ENCODE assay signal across 9 mouse cellular contexts in genomic region chr8:126523060-126523574, GRCm38 (mm10). TPM values are rescaled to one million over a fixed set of nuclear protein-coding genes. Genes with fewer than 3 reads are reported as not detected.
DNase-seq lines count a peak whose midpoint lies in the region; ATAC-seq lines count a peak whose summit lies in the region.
"Had no signal": no experiment of that assay in that cellular context is flagged by ENCODE, and none has a peak within 500 bp of the region (broad histone marks: within the 10 kb centered on the region; RNA-seq: fewer than 3 reads in every experiment).

No protein-coding gene starts in this region.

- H3K4me3 ChIP-seq in heart, embryonic 12.5 days: no peak overlapping the region
- H3K4me3 ChIP-seq in heart, embryonic 11.5 days (ENCODE audit: low read depth, low read length): no peak overlapping the region
- H3K4me3 ChIP-seq in embryonic facial prominence, embryonic 15.5 days (replicated peaks): no peak overlapping the region
- H3K4me3 ChIP-seq in lung, embryonic 15.5 days: no peak overlapping the region
- H3K4me3 ChIP-seq: liver, embryonic 15.5 days had no signal

- H3K9me3 ChIP-seq in heart, embryonic 12.5 days (replicated peaks): no peaks in the 10 kb centered on the region
- H3K9me3 ChIP-seq in heart, embryonic 11.5 days (replicated peaks; ENCODE audit: control insufficient read depth, low read length): no peaks in the 10 kb centered on the region
- H3K9me3 ChIP-seq in embryonic facial prominence, embryonic 15.5 days (replicated peaks): no peaks in the 10 kb centered on the region
- no peaks in the 10 kb centered on the region for H3K9me3 ChIP-seq in lung, embryonic 15.5 days
- H3K9me3 ChIP-seq: liver, embryonic 15.5 days had no signal

- no peak overlapping the region for H3K9ac ChIP-seq in heart, embryonic 12.5 days
- no peak overlapping the region; the same call in 1 of the 2 replicates for H3K9ac ChIP-seq in heart, embryonic 11.5 days (ENCODE audit: low read depth, low read length)
- H3K9ac ChIP-seq in embryonic facial prominence, embryonic 15.5 days: no peak overlapping the region
- H3K9ac ChIP-seq in lung, embryonic 15.5 days: no peak overlapping the region
- H3K9ac ChIP-seq: liver, embryonic 15.5 days had no signal

- peak; percentile 92 for DNase-seq in NIH3T3 (ENCODE audit: low read depth)
- no peak for DNase-seq in urinary bladder, postnatal 10 days (ENCODE audit: low spot score)
- DNase-seq in cerebellum, adult 9-11 months: no peak
- no peak for DNase-seq in spleen, postnatal 14 days (ENCODE audit: low spot score in 2 of 2)

- 72% methylated on average over 11 of the region's 11 CpGs for WGBS in heart, embryonic 12.5 days
- WGBS in heart, embryonic 11.5 days (ENCODE audit: insufficient replicate concordance): 70% methylated on average over 11 of the region's 11 CpGs
- WGBS in embryonic facial prominence, embryonic 15.5 days: 34% methylated on average over 11 of the region's 11 CpGs
- WGBS in lung, embryonic 15.5 days: 57% methylated on average over 11 of the region's 11 CpGs

- peaks cover 49% of the 10 kb centered on the region for H3K4me1 ChIP-seq in heart, embryonic 12.5 days (replicated peaks)
- peaks cover 22% of the 10 kb centered on the region for H3K4me1 ChIP-seq in heart, embryonic 11.5 days (ENCODE audit: control insufficient read depth, insufficient read depth, low read length)
- peaks cover 44% of the 10 kb centered on the region for H3K4me1 ChIP-seq in embryonic facial prominence, embryonic 15.5 days
- peaks cover 48% of the 10 kb centered on the region for H3K4me1 ChIP-seq in lung, embryonic 15.5 days
- H3K4me1 ChIP-seq: liver, embryonic 15.5 days had no signal

- ATAC-seq in heart, embryonic 12.5 days (ENCODE audit: insufficient number of reproducible peaks, low FRiP score): no peak
- ATAC-seq in heart, embryonic 11.5 days (replicated peaks; ENCODE audit: insufficient number of reproducible peaks, low FRiP score, low TSS enrichment): no peak
- peak; percentile 31 for ATAC-seq in embryonic facial prominence, embryonic 15.5 days (ENCODE audit: insufficient number of reproducible peaks, low FRiP score, low TSS enrichment, low read depth)
- ATAC-seq in lung, embryonic 15.5 days (ENCODE audit: borderline replicate concordance, extremely low read depth, low FRiP score, low TSS enrichment): 0 out of 2 replicates have a peak, but pooled peaks have one; percentile 17

- H3K27me3 ChIP-seq in heart, embryonic 12.5 days (replicated peaks): no peaks in the 10 kb centered on the region
- H3K27me3 ChIP-seq in heart, embryonic 11.5 days (ENCODE audit: control insufficient read depth, insufficient read depth, low read length): no peaks in the 10 kb centered on the region
- H3K27me3 ChIP-seq in embryonic facial prominence, embryonic 15.5 days: no peaks in the 10 kb centered on the region
- no peaks in the 10 kb centered on the region for H3K27me3 ChIP-seq in lung, embryonic 15.5 days
- H3K27me3 ChIP-seq: liver, embryonic 15.5 days had no signal

- no peaks in the 10 kb centered on the region for H3K36me3 ChIP-seq in heart, embryonic 12.5 days
- H3K36me3 ChIP-seq in heart, embryonic 11.5 days (ENCODE audit: control insufficient read depth, insufficient read depth, low read length): no peaks in the 10 kb centered on the region
- no peaks in the 10 kb centered on the region for H3K36me3 ChIP-seq in embryonic facial prominence, embryonic 15.5 days
- H3K36me3 ChIP-seq in lung, embryonic 15.5 days: no peaks in the 10 kb centered on the region
- H3K36me3 ChIP-seq: liver, embryonic 15.5 days had no signal

- peak overlapping the region; percentile 69 for H3K27ac ChIP-seq in heart, embryonic 12.5 days (ENCODE audit: poor library complexity, severe bottlenecking)
- H3K27ac ChIP-seq in heart, embryonic 11.5 days (ENCODE audit: low read depth, low read length): no peak overlapping the region
- H3K27ac ChIP-seq in embryonic facial prominence, embryonic 15.5 days (replicated peaks): peak overlapping the region; percentile 95
- H3K27ac ChIP-seq in lung, embryonic 15.5 days: peak overlapping the region; percentile 96
- H3K27ac ChIP-seq: liver, embryonic 15.5 days had no signal

- no peak overlapping the region for H3K4me2 ChIP-seq in heart, embryonic 12.5 days
- no peak overlapping the region for H3K4me2 ChIP-seq in heart, embryonic 11.5 days
- H3K4me2 ChIP-seq in embryonic facial prominence, embryonic 15.5 days (replicated peaks): no peak overlapping the region
- H3K4me2 ChIP-seq in lung, embryonic 15.5 days: no peak overlapping the region
- H3K4me2 ChIP-seq: liver, embryonic 15.5 days had no signal

RNA-seq across cellular contexts. Expression of gene Tarbp1, which starts 48.3 kb away (rescaled TPM):
- 2.4 and 2.6 TPM in 2 replicates for polyA plus RNA-seq in heart, embryonic 12.5 days (2016; fragmentation: Nextera tagmentation; extraction: Ambion mirVana)
- polyA plus RNA-seq in heart, embryonic 11.5 days (2014; fragmentation: Nextera tagmentation; extraction: Ambion mirVana): 2.2 TPM in 2 replicates
- polyA plus RNA-seq in embryonic facial prominence, embryonic 15.5 days (2015; fragmentation: Nextera tagmentation; extraction: Ambion mirVana): 2.4 and 3.0 TPM in 2 replicates
- polyA plus RNA-seq in lung, embryonic 15.5 days (2015; fragmentation: Nextera tagmentation; extraction: Ambion mirVana): 2.7 and 3.0 TPM in 2 replicates

Comparison
In these comparisons a context has a peak if more than half of its experiments do, and no peak if none do; other contexts are left out.
1. ATAC-seq: peak in embryonic facial prominence, embryonic 15.5 days (single experiment) and lung, embryonic 15.5 days (single experiment); none in heart, embryonic 12.5 days (single experiment) and heart, embryonic 11.5 days (single experiment).